Mouse (Mus musculus): ENCODE data around the gene Gm20604. TPM values are rescaled to one million over a fixed set of nuclear protein-coding genes. Genes with fewer than 3 reads are reported as not detected.

The Gm20604 gene
- total and polyA plus RNA-seq, 3 experiments, result 2.9 to 4.2 (median 3.8) TPM

GRCm38 (mm10) chr12:102756304-102756703, 2.2 kb downstream of the Gm20604 start:
- intact Hi-C loops (cut with DNase I), result loop anchor here (5.0 kb wide), 1 partner anchor 121 kb away; the partner anchor contains the start of gene Btbd7
- Histone ChIP-seq H3K27me3 (ENCODE audit: control insufficient read depth, insufficient read depth, low read length) (no peaks in the 10 kb centered on the region), H3K36me3 (ENCODE audit: control insufficient read depth, insufficient read depth, low read length) (no peaks in the 10 kb centered on the region), H3K27ac (no peak overlapping the region), H3K4me1 (ENCODE audit: control insufficient read depth, insufficient read depth, low read length) (peaks cover 5% of the 10 kb centered on the region), H3K79me2 (replicated peaks; ENCODE audit: control insufficient read depth, insufficient read depth, low read length) (peaks cover 1% of the 10 kb centered on the region; the same call in 1 of the 2 replicates), H3K4me3 (no peak overlapping the region), H3K9ac (ENCODE audit: low read depth, low read length) (no peak overlapping the region)
- WGBS, result 77% methylated on average over 7 of the region's 7 CpGs
- TF ChIP-seq POLR2A (IDR thresholded peaks at IDR 0.05; ENCODE audit: insufficient read depth, low read depth, low read length) (no peak), EP300 (IDR thresholded peaks at IDR 0.05; ENCODE audit: insufficient read depth, low read depth, low read length) (no peak), CTCF (IDR thresholded peaks at IDR 0.05) (peak; percentile 50)
- no peak for DNase-seq

- WGBS, result 71% methylated on average over 3 of the region's 3 CpGs
- intact Hi-C loops (cut with DNase I), result no loop called here
- Histone ChIP-seq H3K79me2 (replicated peaks; ENCODE audit: control insufficient read depth, insufficient read depth, low read length) (no peaks in the 10 kb centered on the region; the same call in none of the 2 replicates), H3K36me3 (ENCODE audit: control insufficient read depth, insufficient read depth, low read length) (peaks cover 11% of the 10 kb centered on the region), H3K4me1 (ENCODE audit: control insufficient read depth, insufficient read depth, low read length) (peaks cover 2% of the 10 kb centered on the region), H3K27ac (no peak overlapping the region), H3K27me3 (ENCODE audit: control insufficient read depth, insufficient read depth, low read length) (no peaks in the 10 kb centered on the region), H3K9ac (ENCODE audit: low read depth, low read length) (no peak overlapping the region), H3K4me3 (no peak overlapping the region)
- no peak for DNase-seq
- TF ChIP-seq CTCF (IDR thresholded peaks at IDR 0.05), result no peak
- no peak for TF ChIP-seq EP300 (IDR thresholded peaks at IDR 0.05; ENCODE audit: insufficient read depth, low read depth, low read length)
- no peak for TF ChIP-seq POLR2A (IDR thresholded peaks at IDR 0.05; ENCODE audit: insufficient read depth, low read depth, low read length)
These were observed 10.2 kb downstream of the Gm20604 start for GRCm38 (mm10) chr12:102748256-102748655.

- no peak overlapping the region for H3K4me3 ChIP-seq
- no peaks in the 10 kb centered on the region for H3K27me3 ChIP-seq (ENCODE audit: control insufficient read depth, insufficient read depth, low read length)
- no peak overlapping the region; the same call in 1 of the 2 replicates for H3K9ac ChIP-seq (ENCODE audit: low read depth, low read length)
- TF ChIP-seq CTCF (IDR thresholded peaks at IDR 0.05) (no peak), EP300 (IDR thresholded peaks at IDR 0.05; ENCODE audit: insufficient read depth, low read depth, low read length) (no peak), POLR2A (IDR thresholded peaks at IDR 0.05; ENCODE audit: insufficient read depth, low read depth, low read length) (no peak)
- peaks cover 4% of the 10 kb centered on the region for H3K4me1 ChIP-seq (ENCODE audit: control insufficient read depth, insufficient read depth, low read length)
- peaks cover 11% of the 10 kb centered on the region for H3K36me3 ChIP-seq (ENCODE audit: control insufficient read depth, insufficient read depth, low read length)
- no peak for DNase-seq
- no peak overlapping the region for H3K27ac ChIP-seq
- intact Hi-C loops (cut with DNase I), result loop anchor here (5.0 kb wide), 2 partner anchors 38 to 132 kb away; partner anchors contain the start of gene Btbd7
- WGBS, result 50% methylated on average over 6 of the region's 6 CpGs
- H3K79me2 ChIP-seq (replicated peaks; ENCODE audit: control insufficient read depth, insufficient read depth, low read length), result no peaks in the 10 kb centered on the region; the same call in 1 of the 2 replicates
These were observed 13.6 kb downstream of the Gm20604 start for GRCm38 (mm10) chr12:102744839-102745238.

GRCm38 (mm10) chr12:102743589-102744574, 14.6 kb downstream of the Gm20604 start, which contains the start of the genes Moap1 and Tmem251:
TSS of gene Moap1 (minus strand) at chr12:102743661.
TSS of gene Tmem251 (plus strand) at chr12:102743762.
- TF ChIP-seq EP300 (IDR thresholded peaks at IDR 0.05; ENCODE audit: insufficient read depth, low read depth, low read length), result no peak
- peak; percentile 49 for TF ChIP-seq CTCF (IDR thresholded peaks at IDR 0.05)
- TF ChIP-seq POLR2A (IDR thresholded peaks at IDR 0.05; ENCODE audit: insufficient read depth, low read depth, low read length), result peak; percentile 78
- WGBS, result under 1% methylated on average over 62 of the region's 63 CpGs
- Histone ChIP-seq H3K27me3 (ENCODE audit: control insufficient read depth, insufficient read depth, low read length) (no peaks in the 10 kb centered on the region), H3K79me2 (replicated peaks; ENCODE audit: control insufficient read depth, insufficient read depth, low read length) (no peaks in the 10 kb centered on the region; the same call in 1 of the 2 replicates), H3K36me3 (ENCODE audit: control insufficient read depth, insufficient read depth, low read length) (peaks cover 11% of the 10 kb centered on the region), H3K9ac (ENCODE audit: low read depth, low read length) (peak within 1 kb of the TSS; percentile 96), H3K4me3 (peak within 1 kb of the TSS; percentile 89), H3K4me1 (ENCODE audit: control insufficient read depth, insufficient read depth, low read length) (peaks cover 4% of the 10 kb centered on the region), H3K27ac (peak within 1 kb of the TSS; percentile 89)
- intact Hi-C loops (cut with DNase I), result loop anchor here (1.0 to 5.0 kb wide), 3 partner anchors 13 to 133 kb away; partner anchors contain the start of genes Btbd7, Gm28051, Gon7 and Ubr7
- peak; percentile 92 to 94 for DNase-seq

GRCm38 (mm10) chr12:102743036-102743588, 15.4 kb downstream of the Gm20604 start:
- peaks cover 11% of the 10 kb centered on the region for H3K36me3 ChIP-seq (ENCODE audit: control insufficient read depth, insufficient read depth, low read length)
- no peaks in the 10 kb centered on the region; the same call in 1 of the 2 replicates for H3K79me2 ChIP-seq (replicated peaks; ENCODE audit: control insufficient read depth, insufficient read depth, low read length)
- peak overlapping the region; percentile 89 for H3K27ac ChIP-seq
- H3K9ac ChIP-seq (ENCODE audit: low read depth, low read length), result peak overlapping the region; percentile 86
- peak overlapping the region; percentile 89 for H3K4me3 ChIP-seq
- intact Hi-C loops (cut with DNase I), result loop anchor here (1.0 to 5.0 kb wide), 3 partner anchors 14 to 134 kb away; partner anchors contain the start of genes Btbd7, Gm28051, Gon7 and Ubr7
- H3K27me3 ChIP-seq (ENCODE audit: control insufficient read depth, insufficient read depth, low read length), result no peaks in the 10 kb centered on the region
- H3K4me1 ChIP-seq (ENCODE audit: control insufficient read depth, insufficient read depth, low read length), result peaks cover 4% of the 10 kb centered on the region
- WGBS, result under 1% methylated on average over 33 of the region's 33 CpGs
- no peak for TF ChIP-seq CTCF (IDR thresholded peaks at IDR 0.05)
- no peak for TF ChIP-seq EP300 (IDR thresholded peaks at IDR 0.05; ENCODE audit: insufficient read depth, low read depth, low read length)
- TF ChIP-seq POLR2A (IDR thresholded peaks at IDR 0.05; ENCODE audit: insufficient read depth, low read depth, low read length), result no peak
- peak in 1 of 2 experiments; percentile 29 for DNase-seq
